In the genomic region with DNA sequence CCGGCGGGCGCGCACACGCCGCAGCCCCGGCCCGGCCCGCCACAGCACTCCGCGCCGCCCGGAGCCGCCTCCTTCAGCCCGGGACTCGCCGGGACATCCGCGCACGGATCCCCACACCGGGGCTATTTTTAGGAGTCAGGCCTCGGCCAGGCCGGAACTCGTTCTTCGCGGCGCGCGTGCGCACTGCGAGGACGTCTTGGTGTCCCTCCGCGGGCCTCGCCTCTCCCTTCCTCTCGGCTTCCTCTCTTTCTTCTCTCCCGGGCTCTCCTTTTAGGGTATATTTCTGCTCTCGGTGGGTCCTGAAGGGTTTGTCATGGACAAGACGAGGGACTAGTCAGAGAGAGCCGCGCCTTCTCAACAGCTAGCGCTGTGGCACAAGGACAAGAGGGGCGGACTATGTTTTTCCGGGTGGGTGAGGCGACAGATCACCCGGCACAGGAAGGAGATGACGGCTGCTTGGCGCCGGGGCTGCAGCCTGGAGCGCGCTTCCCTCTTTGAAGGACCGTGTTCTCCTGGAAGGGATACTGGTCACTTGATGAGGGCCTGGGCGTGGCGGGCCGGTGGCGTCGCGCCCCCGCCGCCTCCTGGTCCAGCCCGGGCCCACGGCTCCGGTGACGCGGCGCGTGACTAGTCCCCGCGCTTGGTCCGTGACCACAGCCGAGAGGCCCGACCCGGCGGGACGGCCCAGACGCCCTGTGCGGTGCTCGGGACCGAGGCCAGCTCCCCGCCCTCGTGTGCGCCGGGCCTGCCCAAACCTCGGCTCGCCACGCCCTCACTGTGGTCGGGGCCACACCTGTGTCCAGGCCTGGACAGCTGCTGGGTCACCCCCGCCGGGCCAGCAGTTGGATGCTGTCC, we compare ENCODE assay signal across 8 mouse cellular contexts. TPM values are rescaled to one million over a fixed set of nuclear protein-coding genes. Genes with fewer than 3 reads are reported as not detected.
DNase-seq lines count a peak whose midpoint lies in the region; ATAC-seq and TF ChIP-seq lines count a peak whose summit lies in the region.

Mef2a (minus strand) TSS at position 130 of the 855 bp plus-strand sequence.

- DNase-seq in MN1 (ENCODE audit: low spot score) = peak; percentile 96
- DNase-seq in cerebellum, adult 9-10 months = peak; percentile 97
- peak; percentile 96 for DNase-seq in hindbrain, embryonic 10.5 days (ENCODE audit: low spot score)
- DNase-seq in layer of hippocampus, adult 9-11 months = peak; percentile 94
- DNase-seq in lung, postnatal 0 days (ENCODE audit: low spot score) = peak; percentile 97
- peak; percentile 97 for DNase-seq in ovary, postnatal 14 days (ENCODE audit: low spot score)
- DNase-seq in thymus, postnatal 14 days = peak; percentile 97

- no peaks in the 10 kb centered on the region for H3K9me3 ChIP-seq in hindbrain, embryonic 10.5 days
- no peaks in the 10 kb centered on the region for H3K9me3 ChIP-seq in lung, postnatal 0 days (ENCODE audit: low read length)

- peak within 1 kb of the TSS; percentile 81 for H3K4me2 ChIP-seq in lung, postnatal 0 days (replicated peaks; ENCODE audit: low read depth, low read length)

- peak; percentile 87 for ATAC-seq in frontal cortex, adult (ENCODE audit: low TSS enrichment)
- ATAC-seq in lung, postnatal 0 days = peak; percentile 94

- no peaks in the 10 kb centered on the region for H3K27me3 ChIP-seq in hindbrain, embryonic 10.5 days (ENCODE audit: insufficient read depth, poor library complexity, severe bottlenecking)
- no peaks in the 10 kb centered on the region for H3K27me3 ChIP-seq in lung, postnatal 0 days (replicated peaks; ENCODE audit: insufficient read depth, low read length)

- peak within 1 kb of the TSS; percentile 99 for H3K27ac ChIP-seq in hindbrain, embryonic 10.5 days
- peak within 1 kb of the TSS; percentile 98 for H3K27ac ChIP-seq in lung, postnatal 0 days (ENCODE audit: low read length)

- TF ChIP-seq CTCF in lung, postnatal 0 days (IDR thresholded peaks at IDR 0.05) = no peak; the same call in 1 of the 2 replicates

- no peaks in the 10 kb centered on the region for H3K36me3 ChIP-seq in hindbrain, embryonic 10.5 days
- H3K36me3 ChIP-seq in lung, postnatal 0 days (ENCODE audit: insufficient read depth, low read length) = no peaks in the 10 kb centered on the region

- H3K4me3 ChIP-seq in hindbrain, embryonic 10.5 days = peak within 1 kb of the TSS; percentile 94
- peak within 1 kb of the TSS; percentile 92 for H3K4me3 ChIP-seq in lung, postnatal 0 days (ENCODE audit: low read depth, low read length)

- under 1% methylated on average over 89 of the region's 89 CpGs for WGBS in hindbrain, embryonic 10.5 days
- under 1% methylated on average over 57 of the region's 89 CpGs for WGBS in lung, postnatal 0 days

- peak within 1 kb of the TSS; percentile 98 for H3K9ac ChIP-seq in lung, postnatal 0 days (replicated peaks; ENCODE audit: low read depth)

- H3K4me1 ChIP-seq in hindbrain, embryonic 10.5 days (replicated peaks) = peaks cover 23% of the 10 kb centered on the region
- peaks cover 11% of the 10 kb centered on the region; the same call in 1 of the 2 replicates for H3K4me1 ChIP-seq in lung, postnatal 0 days (ENCODE audit: insufficient read depth, low read depth, low read length)

- peak; percentile 87 for TF ChIP-seq EP300 in lung, postnatal 0 days (IDR thresholded peaks at IDR 0.05)

RNA-seq across cellular contexts. Expression of gene Mef2a, which starts in this region (rescaled TPM):
- 20.5 and 26.9 TPM in 2 replicates for polyA plus RNA-seq in hindbrain, embryonic 10.5 days (2016; fragmentation: Nextera tagmentation; extraction: Ambion mirVana)
- 59.4 and 73.6 TPM in 2 replicates for polyA plus RNA-seq in lung, postnatal 0 days (2015; fragmentation: Nextera tagmentation; extraction: Ambion mirVana)

Comparison
In these comparisons a context has a peak if more than half of its experiments do, and no peak if none do; other contexts are left out.
1. Peak in every context shown above with its lines: DNase-seq, ATAC-seq, H3K4me3 ChIP-seq and H3K27ac ChIP-seq.